Mouse (Mus musculus): ENCODE data around the gene Gm21818. TPM values are rescaled to one million over a fixed set of nuclear protein-coding genes. Genes with fewer than 3 reads are reported as not detected.
"Not testable (repeated sequence)": the region's sequence is repeated elsewhere in the genome, so short reads cannot be mapped to it uniquely, and the experiment has no call there.

Gm21818 gene
- total RNA-seq (2012; rRNA removed), result not detected in 2 replicates
- polyA plus RNA-seq (2012; ENCODE audit: insufficient read depth in 1 of 2, insufficient read length in 2 of 2, low read depth in 1 of 2, low replicate concordance in 2 of 2, missing spikeins in 1 of 2), result not detected

DNA sequence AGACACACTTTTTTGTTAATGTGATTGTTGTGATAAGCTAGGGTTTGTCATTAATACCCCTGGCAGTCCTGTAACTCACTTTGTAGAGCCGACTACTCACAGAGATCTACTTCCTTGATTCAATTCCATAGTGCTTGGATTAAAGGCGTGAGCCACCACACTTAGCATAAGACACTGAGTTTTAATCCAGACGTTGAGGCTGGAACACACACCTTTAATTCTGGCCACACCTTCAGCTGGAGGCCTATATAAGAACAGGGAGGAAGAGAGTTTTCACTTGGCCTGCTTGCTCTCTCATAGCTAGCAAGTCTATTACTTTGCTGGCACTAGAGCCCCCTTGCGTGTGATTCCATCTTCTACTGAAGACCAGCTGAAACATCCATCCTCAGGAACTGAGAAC, at the start of gene Gm21818:
Gene Gm21818 (plus strand): TSS at position 301 of the 400 bp plus-strand sequence.
- not testable (repeated sequence) for H3K27ac ChIP-seq (ENCODE audit: control insufficient read depth, low read depth, low read length); H3K9me3 ChIP-seq (replicated peaks; ENCODE audit: insufficient read depth, low read length); H3K27me3 ChIP-seq (ENCODE audit: control insufficient read depth in 1 of 2, insufficient read depth in 2 of 2, low read length in 2 of 2); DNase-seq (ENCODE audit: low read depth, low spot score); H3K36me3 ChIP-seq (ENCODE audit: control insufficient read depth in 1 of 2, insufficient read depth in 2 of 2, low read length in 2 of 2); H3K4me3 ChIP-seq (ENCODE audit: control insufficient read depth in 1 of 2, insufficient read depth in 1 of 2, low read depth in 2 of 2, low read length in 2 of 2); H3K4me1 ChIP-seq (ENCODE audit: control insufficient read depth in 1 of 2, insufficient read depth in 2 of 2, low read length in 2 of 2); H3K79me2 ChIP-seq (ENCODE audit: control insufficient read depth, insufficient read depth, low read length, poor library complexity); H3K9ac ChIP-seq (ENCODE audit: control insufficient read depth, low read depth, low read length, poor library complexity, severe bottlenecking)

DNA sequence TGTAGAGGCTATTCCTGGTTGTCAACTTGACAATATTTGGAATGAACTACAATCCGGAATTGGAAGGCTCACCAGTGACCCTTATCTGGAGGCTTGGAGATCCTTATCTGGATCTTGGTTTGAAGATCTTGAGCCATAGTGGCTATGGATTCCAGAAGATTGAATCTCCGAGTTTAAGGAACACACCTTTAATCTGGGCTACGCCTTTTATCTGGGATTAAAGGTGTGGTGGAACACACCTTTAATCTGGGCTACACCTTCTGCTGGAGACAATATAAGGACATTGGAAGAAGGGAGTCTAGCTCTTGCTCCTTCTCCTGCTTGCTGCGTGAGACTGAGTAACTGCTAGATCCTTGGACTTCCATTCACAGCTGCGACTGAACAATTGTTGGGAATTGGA, 32.3 kb upstream of the Gm21818 start, which contains the start of gene Gm20767:
Gene Gm20767 (plus strand): TSS at position 301 of the 400 bp plus-strand sequence.
- H3K9ac ChIP-seq (ENCODE audit: control insufficient read depth, low read depth, low read length, poor library complexity, severe bottlenecking); H3K27me3 ChIP-seq (ENCODE audit: control insufficient read depth in 1 of 2, insufficient read depth in 2 of 2, low read length in 2 of 2); H3K9me3 ChIP-seq (replicated peaks; ENCODE audit: insufficient read depth, low read length); DNase-seq (ENCODE audit: low read depth, low spot score); H3K4me3 ChIP-seq (ENCODE audit: control insufficient read depth in 1 of 2, insufficient read depth in 1 of 2, low read depth in 2 of 2, low read length in 2 of 2); H3K4me1 ChIP-seq (ENCODE audit: control insufficient read depth in 1 of 2, insufficient read depth in 2 of 2, low read length in 2 of 2); H3K36me3 ChIP-seq (ENCODE audit: control insufficient read depth in 1 of 2, insufficient read depth in 2 of 2, low read length in 2 of 2); H3K27ac ChIP-seq (ENCODE audit: control insufficient read depth, low read depth, low read length); H3K79me2 ChIP-seq (ENCODE audit: control insufficient read depth, insufficient read depth, low read length, poor library complexity): not testable (repeated sequence)

DNA sequence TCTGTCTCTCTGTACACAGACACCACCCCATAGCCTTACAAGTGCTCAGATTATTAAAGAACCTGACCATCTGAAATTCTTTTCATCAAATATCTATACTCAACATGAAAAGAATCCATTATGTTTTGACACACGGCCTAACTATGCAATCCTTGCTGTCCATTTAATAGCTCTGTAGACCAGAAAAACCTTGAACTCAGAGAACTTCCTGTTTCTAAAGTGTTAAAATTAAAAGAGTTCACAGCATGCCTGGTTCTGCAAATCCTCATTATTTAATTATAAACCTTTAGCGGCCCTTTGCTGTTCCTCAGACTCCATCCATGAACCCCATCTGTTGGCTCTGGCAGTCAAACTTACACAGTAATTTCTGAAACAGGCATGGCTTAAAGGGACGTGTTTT, 29.9 kb upstream of the Gm21818 start:
- DNase-seq (ENCODE audit: low read depth, low spot score); H3K4me3 ChIP-seq (ENCODE audit: control insufficient read depth in 1 of 2, insufficient read depth in 1 of 2, low read depth in 2 of 2, low read length in 2 of 2); H3K9ac ChIP-seq (ENCODE audit: control insufficient read depth, low read depth, low read length, poor library complexity, severe bottlenecking); H3K36me3 ChIP-seq (ENCODE audit: control insufficient read depth in 1 of 2, insufficient read depth in 2 of 2, low read length in 2 of 2); H3K27ac ChIP-seq (ENCODE audit: control insufficient read depth, low read depth, low read length); H3K27me3 ChIP-seq (ENCODE audit: control insufficient read depth in 1 of 2, insufficient read depth in 2 of 2, low read length in 2 of 2); H3K9me3 ChIP-seq (replicated peaks; ENCODE audit: insufficient read depth, low read length); H3K79me2 ChIP-seq (ENCODE audit: control insufficient read depth, insufficient read depth, low read length, poor library complexity); H3K4me1 ChIP-seq (ENCODE audit: control insufficient read depth in 1 of 2, insufficient read depth in 2 of 2, low read length in 2 of 2): not testable (repeated sequence)

DNA sequence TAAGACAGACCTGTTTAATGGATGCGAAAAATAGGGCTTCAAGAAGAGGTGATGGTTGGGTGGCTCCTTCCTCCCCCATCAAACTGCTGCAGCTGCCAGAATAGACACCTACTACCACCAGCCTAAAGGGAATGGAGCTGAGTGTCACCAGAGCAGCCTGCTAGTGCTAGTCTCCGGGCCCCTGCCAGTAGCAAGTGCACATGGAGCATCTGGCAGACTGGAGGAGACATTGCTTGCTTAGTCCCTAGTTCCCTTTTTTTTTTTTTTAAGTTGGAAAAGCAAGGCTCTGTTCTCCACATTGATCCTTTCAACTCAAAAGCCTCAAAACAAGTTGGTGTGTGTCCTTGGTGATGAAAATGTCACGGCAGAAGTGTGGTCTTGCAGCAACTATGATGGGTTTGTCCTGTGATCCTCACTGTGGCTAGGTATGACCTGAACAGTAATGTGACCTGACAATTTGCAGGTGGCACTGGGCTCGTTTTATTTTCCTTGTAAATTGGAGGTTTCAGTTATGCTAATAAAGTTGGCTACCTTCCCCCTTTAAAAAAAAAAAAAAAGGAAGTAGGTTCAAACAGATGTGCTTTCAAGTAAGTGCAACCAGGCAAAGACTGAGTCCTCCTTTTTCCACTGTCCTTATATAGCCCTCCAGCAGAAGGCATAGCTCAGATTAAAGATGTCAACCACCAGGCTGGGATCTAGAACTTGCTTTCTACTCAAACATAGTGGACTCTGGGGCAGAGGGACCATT, 22.4 kb upstream of the Gm21818 start:
- H3K9me3 ChIP-seq (replicated peaks; ENCODE audit: insufficient read depth, low read length); H3K4me1 ChIP-seq (ENCODE audit: control insufficient read depth in 1 of 2, insufficient read depth in 2 of 2, low read length in 2 of 2); H3K36me3 ChIP-seq (ENCODE audit: control insufficient read depth in 1 of 2, insufficient read depth in 2 of 2, low read length in 2 of 2); H3K79me2 ChIP-seq (ENCODE audit: control insufficient read depth, insufficient read depth, low read length, poor library complexity); H3K4me3 ChIP-seq (ENCODE audit: control insufficient read depth in 1 of 2, insufficient read depth in 1 of 2, low read depth in 2 of 2, low read length in 2 of 2); H3K27me3 ChIP-seq (ENCODE audit: control insufficient read depth in 1 of 2, insufficient read depth in 2 of 2, low read length in 2 of 2); H3K27ac ChIP-seq (ENCODE audit: control insufficient read depth, low read depth, low read length); DNase-seq (ENCODE audit: low read depth, low spot score); H3K9ac ChIP-seq (ENCODE audit: control insufficient read depth, low read depth, low read length, poor library complexity, severe bottlenecking): not testable (repeated sequence)

DNA sequence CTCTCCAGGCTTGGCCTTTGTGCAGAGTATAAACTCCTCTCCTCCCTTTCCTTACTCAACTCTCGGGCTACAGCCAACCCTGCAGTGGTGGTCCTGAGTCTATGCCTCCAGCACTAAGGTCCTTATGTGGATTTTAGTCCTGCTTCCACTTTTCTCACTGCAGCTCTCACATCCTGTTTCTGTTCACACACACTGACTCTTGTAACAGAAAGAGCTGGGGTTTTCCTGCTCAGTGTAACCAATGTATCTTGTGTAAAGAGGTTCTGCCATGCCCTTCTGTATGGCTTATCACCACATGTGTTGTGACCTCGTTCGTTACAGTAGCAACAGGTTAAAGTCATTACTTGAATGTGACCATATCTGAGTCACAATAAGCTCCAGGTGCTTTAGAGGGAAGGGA, 21.6 kb upstream of the Gm21818 start:
- H3K4me3 ChIP-seq (ENCODE audit: control insufficient read depth in 1 of 2, insufficient read depth in 1 of 2, low read depth in 2 of 2, low read length in 2 of 2); H3K4me1 ChIP-seq (ENCODE audit: control insufficient read depth in 1 of 2, insufficient read depth in 2 of 2, low read length in 2 of 2); H3K27me3 ChIP-seq (ENCODE audit: control insufficient read depth in 1 of 2, insufficient read depth in 2 of 2, low read length in 2 of 2); H3K27ac ChIP-seq (ENCODE audit: control insufficient read depth, low read depth, low read length); DNase-seq (ENCODE audit: low read depth, low spot score); H3K79me2 ChIP-seq (ENCODE audit: control insufficient read depth, insufficient read depth, low read length, poor library complexity); H3K36me3 ChIP-seq (ENCODE audit: control insufficient read depth in 1 of 2, insufficient read depth in 2 of 2, low read length in 2 of 2); H3K9me3 ChIP-seq (replicated peaks; ENCODE audit: insufficient read depth, low read length); H3K9ac ChIP-seq (ENCODE audit: control insufficient read depth, low read depth, low read length, poor library complexity, severe bottlenecking): not testable (repeated sequence)

DNA sequence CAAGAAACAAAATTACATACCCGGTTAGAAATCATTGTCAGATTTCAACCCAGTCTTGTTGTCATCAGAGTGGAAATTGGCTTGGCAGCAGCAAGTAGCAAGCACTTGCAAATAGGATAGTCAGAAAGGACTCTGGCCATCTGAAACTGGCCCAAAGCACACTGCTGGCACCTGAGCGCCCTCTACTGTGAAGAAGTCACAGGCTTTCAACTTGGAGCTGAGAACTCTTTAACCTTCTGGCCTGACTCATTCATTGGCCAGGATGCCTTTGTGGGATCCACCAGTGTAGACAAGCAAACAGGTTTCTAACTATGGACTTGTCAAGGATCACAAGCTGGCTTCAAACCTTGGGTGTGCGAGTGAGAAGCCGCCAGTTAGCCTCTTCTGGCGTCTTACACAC, 3.9 kb upstream of the Gm21818 start:
- not testable (repeated sequence) for H3K4me1 ChIP-seq (ENCODE audit: control insufficient read depth in 1 of 2, insufficient read depth in 2 of 2, low read length in 2 of 2); H3K9me3 ChIP-seq (replicated peaks; ENCODE audit: insufficient read depth, low read length); H3K27me3 ChIP-seq (ENCODE audit: control insufficient read depth in 1 of 2, insufficient read depth in 2 of 2, low read length in 2 of 2); H3K4me3 ChIP-seq (ENCODE audit: control insufficient read depth in 1 of 2, insufficient read depth in 1 of 2, low read depth in 2 of 2, low read length in 2 of 2); H3K36me3 ChIP-seq (ENCODE audit: control insufficient read depth in 1 of 2, insufficient read depth in 2 of 2, low read length in 2 of 2); H3K9ac ChIP-seq (ENCODE audit: control insufficient read depth, low read depth, low read length, poor library complexity, severe bottlenecking); DNase-seq (ENCODE audit: low read depth, low spot score); H3K79me2 ChIP-seq (ENCODE audit: control insufficient read depth, insufficient read depth, low read length, poor library complexity); H3K27ac ChIP-seq (ENCODE audit: control insufficient read depth, low read depth, low read length)

DNA sequence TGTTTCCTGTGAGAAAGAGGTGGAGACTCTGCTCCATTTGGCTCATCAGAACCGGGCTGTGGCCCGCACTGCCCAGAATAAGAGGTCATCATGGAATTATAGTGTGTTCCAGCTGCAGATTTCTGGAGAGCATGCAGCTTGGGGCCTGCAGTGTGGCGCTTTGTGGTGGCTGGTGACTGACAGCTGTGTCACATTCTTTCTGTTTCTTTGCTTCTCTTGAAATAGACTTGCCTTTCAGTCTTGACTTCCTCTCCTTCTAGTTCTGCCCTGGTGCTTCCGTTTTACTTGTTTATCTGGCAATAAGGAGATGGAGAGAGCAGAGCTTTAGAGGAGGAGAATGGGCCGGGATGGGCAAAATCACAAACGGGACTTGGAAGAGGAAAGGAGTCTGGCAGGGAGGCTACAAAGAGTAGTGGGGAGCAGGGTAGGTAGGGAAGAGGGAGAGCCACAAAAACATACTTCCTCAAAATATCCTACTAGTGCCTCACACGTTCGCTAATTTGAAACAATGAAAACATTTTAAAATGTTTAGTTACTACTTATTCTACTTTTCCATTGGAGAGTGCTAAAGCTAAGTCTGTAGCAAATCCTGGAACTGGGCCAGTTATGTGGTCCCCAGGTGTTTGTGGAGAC, 24.1 kb downstream of the Gm21818 start:
- not testable (repeated sequence) for H3K79me2 ChIP-seq (ENCODE audit: control insufficient read depth, insufficient read depth, low read length, poor library complexity)

More for the DNA sequence above, 24.1 kb downstream of the Gm21818 start:
- H3K9me3 ChIP-seq (replicated peaks; ENCODE audit: insufficient read depth, low read length); DNase-seq (ENCODE audit: low read depth, low spot score); H3K4me1 ChIP-seq (ENCODE audit: control insufficient read depth in 1 of 2, insufficient read depth in 2 of 2, low read length in 2 of 2); H3K27ac ChIP-seq (ENCODE audit: control insufficient read depth, low read depth, low read length); H3K9ac ChIP-seq (ENCODE audit: control insufficient read depth, low read depth, low read length, poor library complexity, severe bottlenecking); H3K36me3 ChIP-seq (ENCODE audit: control insufficient read depth in 1 of 2, insufficient read depth in 2 of 2, low read length in 2 of 2); H3K27me3 ChIP-seq (ENCODE audit: control insufficient read depth in 1 of 2, insufficient read depth in 2 of 2, low read length in 2 of 2); H3K4me3 ChIP-seq (ENCODE audit: control insufficient read depth in 1 of 2, insufficient read depth in 1 of 2, low read depth in 2 of 2, low read length in 2 of 2): not testable (repeated sequence)
